Mouse (Mus musculus): ENCODE results near the gene Gm44511. TPM values are rescaled to one million over a fixed set of nuclear protein-coding genes. Genes with fewer than 3 reads are reported as not detected.
"Not testable (repeated sequence)": the region's sequence is repeated elsewhere in the genome, so short reads cannot be mapped to it uniquely, and the experiment has no call there.

Gene Gm44511
- polyA plus RNA-seq, 1 experiment: 0.23 TPM

GRCm38 (mm10) chr6:128808532-128808931 is 17.6 kb downstream of the Gm44511 start:
- H3K36me3 ChIP-seq (ENCODE audit: control insufficient read depth, insufficient read depth, low read length): no peaks in the 10 kb centered on the region
- TF ChIP-seq CTCF (conservative IDR thresholded peaks at IDR 0.05; ENCODE audit: insufficient read depth, insufficient read length, low read depth, low read length) (peak; percentile 63), POLR2A (IDR thresholded peaks at IDR 0.05; ENCODE audit: low read depth, low read length) (no peak)
- no peaks in the 10 kb centered on the region for H3K4me1 ChIP-seq (ENCODE audit: control insufficient read depth, insufficient read depth, low read length)
- H3K27me3 ChIP-seq (replicated peaks; ENCODE audit: control insufficient read depth, insufficient read depth, low read length): no peaks in the 10 kb centered on the region
- no peak overlapping the region for H3K27ac ChIP-seq (ENCODE audit: insufficient read depth, low read depth, low read length)
- DNase-seq: peak; percentile 58
- 78% methylated on average over 5 of the region's 5 CpGs for WGBS
- no peak overlapping the region for H3K4me3 ChIP-seq (ENCODE audit: insufficient read depth, low read depth, low read length)

- H3K27me3 ChIP-seq (replicated peaks; ENCODE audit: control insufficient read depth, insufficient read depth, low read length): no peaks in the 10 kb centered on the region
- DNase-seq: peak; percentile 20
- no peaks in the 10 kb centered on the region for H3K36me3 ChIP-seq (ENCODE audit: control insufficient read depth, insufficient read depth, low read length)
- no peak overlapping the region for H3K4me3 ChIP-seq (ENCODE audit: insufficient read depth, low read depth, low read length)
- no peak overlapping the region for H3K27ac ChIP-seq (ENCODE audit: insufficient read depth, low read depth, low read length)
- no peaks in the 10 kb centered on the region for H3K4me1 ChIP-seq (ENCODE audit: control insufficient read depth, insufficient read depth, low read length)
- WGBS: 69% methylated on average over 3 of the region's 3 CpGs
- TF ChIP-seq POLR2A (IDR thresholded peaks at IDR 0.05; ENCODE audit: low read depth, low read length) (no peak), CTCF (conservative IDR thresholded peaks at IDR 0.05; ENCODE audit: insufficient read depth, insufficient read length, low read depth, low read length) (no peak)
These were observed 19.1 kb downstream of the Gm44511 start for GRCm38 (mm10) chr6:128807021-128807420.

- peak; percentile 58 for TF ChIP-seq CTCF (conservative IDR thresholded peaks at IDR 0.05; ENCODE audit: insufficient read depth, insufficient read length, low read depth, low read length)
- H3K27me3 ChIP-seq (replicated peaks; ENCODE audit: control insufficient read depth, insufficient read depth, low read length); H3K4me1 ChIP-seq (ENCODE audit: control insufficient read depth, insufficient read depth, low read length); H3K27ac ChIP-seq (ENCODE audit: insufficient read depth, low read depth, low read length); H3K4me3 ChIP-seq (ENCODE audit: insufficient read depth, low read depth, low read length); H3K36me3 ChIP-seq (ENCODE audit: control insufficient read depth, insufficient read depth, low read length): not testable (repeated sequence)
- WGBS: 66% methylated on average over 7 of the region's 7 CpGs
- peak; percentile 70 for DNase-seq
These were observed 21.1 kb downstream of the Gm44511 start for GRCm38 (mm10) chr6:128804823-128805640.

GRCm38 (mm10) chr6:128802999-128803857 is 22.9 kb downstream of the Gm44511 start:
- Histone ChIP-seq H3K4me3 (ENCODE audit: insufficient read depth, low read depth, low read length) (peak overlapping the region; percentile 45; the same call in 1 of the 2 replicates), H3K36me3 (ENCODE audit: control insufficient read depth, insufficient read depth, low read length) (no peaks in the 10 kb centered on the region), H3K27me3 (replicated peaks; ENCODE audit: control insufficient read depth, insufficient read depth, low read length) (no peaks in the 10 kb centered on the region), H3K27ac (ENCODE audit: insufficient read depth, low read depth, low read length) (no peak overlapping the region), H3K4me1 (ENCODE audit: control insufficient read depth, insufficient read depth, low read length) (no peaks in the 10 kb centered on the region; the same call in 1 of the 2 replicates)
- 5% methylated on average over 26 of the region's 26 CpGs for WGBS
- TF ChIP-seq POLR2A (IDR thresholded peaks at IDR 0.05; ENCODE audit: low read depth, low read length) (no peak), CTCF (conservative IDR thresholded peaks at IDR 0.05; ENCODE audit: insufficient read depth, insufficient read length, low read depth, low read length) (peak; percentile 89)
- peak; percentile 97 for DNase-seq

- no peak overlapping the region for H3K27ac ChIP-seq (ENCODE audit: insufficient read depth, low read depth, low read length)
- no peak for TF ChIP-seq CTCF (conservative IDR thresholded peaks at IDR 0.05; ENCODE audit: insufficient read depth, insufficient read length, low read depth, low read length)
- no peak for TF ChIP-seq POLR2A (IDR thresholded peaks at IDR 0.05; ENCODE audit: low read depth, low read length)
- DNase-seq: no peak
- no peaks in the 10 kb centered on the region for H3K36me3 ChIP-seq (ENCODE audit: control insufficient read depth, insufficient read depth, low read length)
- H3K4me3 ChIP-seq (ENCODE audit: insufficient read depth, low read depth, low read length): peak overlapping the region; percentile 45
- H3K27me3 ChIP-seq (replicated peaks; ENCODE audit: control insufficient read depth, insufficient read depth, low read length): no peaks in the 10 kb centered on the region
- WGBS: 15% methylated on average over 10 of the region's 10 CpGs
- no peaks in the 10 kb centered on the region; the same call in 1 of the 2 replicates for H3K4me1 ChIP-seq (ENCODE audit: control insufficient read depth, insufficient read depth, low read length)
These were observed 23.6 kb downstream of the Gm44511 start for GRCm38 (mm10) chr6:128802557-128802956.

GRCm38 (mm10) chr6:128800696-128801095 is 25.4 kb downstream of the Gm44511 start:
- 80% methylated on average over 5 of the region's 5 CpGs for WGBS
- DNase-seq: not testable (repeated sequence)

GRCm38 (mm10) chr6:128799896-128800270 is 26.2 kb downstream of the Gm44511 start:
- H3K27me3 ChIP-seq (replicated peaks; ENCODE audit: control insufficient read depth, insufficient read depth, low read length): no peaks in the 10 kb centered on the region
- DNase-seq: no peak
- H3K4me1 ChIP-seq (ENCODE audit: control insufficient read depth, insufficient read depth, low read length): no peaks in the 10 kb centered on the region; the same call in 1 of the 2 replicates
- peak overlapping the region; percentile 99 for H3K4me3 ChIP-seq (ENCODE audit: insufficient read depth, low read depth, low read length)
- no peak overlapping the region for H3K27ac ChIP-seq (ENCODE audit: insufficient read depth, low read depth, low read length)
- 20% methylated on average over 7 of the region's 7 CpGs for WGBS
- H3K36me3 ChIP-seq (ENCODE audit: control insufficient read depth, insufficient read depth, low read length): no peaks in the 10 kb centered on the region
- TF ChIP-seq CTCF (conservative IDR thresholded peaks at IDR 0.05; ENCODE audit: insufficient read depth, insufficient read length, low read depth, low read length) (no peak), POLR2A (IDR thresholded peaks at IDR 0.05; ENCODE audit: low read depth, low read length) (no peak)

More at GRCm38 (mm10) chr6:128800696-128801095, 25.4 kb downstream of the Gm44511 start:
- H3K27ac ChIP-seq (ENCODE audit: insufficient read depth, low read depth, low read length); H3K4me3 ChIP-seq (ENCODE audit: insufficient read depth, low read depth, low read length); H3K36me3 ChIP-seq (ENCODE audit: control insufficient read depth, insufficient read depth, low read length); H3K4me1 ChIP-seq (ENCODE audit: control insufficient read depth, insufficient read depth, low read length); H3K27me3 ChIP-seq (replicated peaks; ENCODE audit: control insufficient read depth, insufficient read depth, low read length): not testable (repeated sequence)
